Mouse (Mus musculus): ENCODE measurements around the gene Rbpms2.

Gene Rbpms2

DNA sequence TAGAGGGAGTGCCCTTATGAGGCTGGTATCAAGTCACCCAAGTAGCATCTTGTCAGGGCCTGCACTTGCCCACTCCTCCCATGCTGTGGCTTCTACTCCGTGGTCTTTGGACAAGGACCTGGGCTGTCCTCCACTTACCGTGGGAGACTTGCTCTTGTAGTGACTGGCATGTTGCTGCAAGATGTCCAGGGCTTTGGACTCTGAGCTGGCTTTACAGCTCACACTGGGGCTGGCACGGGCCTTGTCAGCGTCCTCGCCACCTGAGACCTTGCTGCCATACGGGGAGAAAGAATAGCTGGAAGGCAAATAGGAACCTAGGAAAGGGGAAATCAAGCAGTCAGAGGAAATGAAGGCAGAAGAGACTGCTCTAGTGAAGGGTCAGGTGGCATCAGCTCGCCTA, 67.9 kb downstream of the Rbpms2 start:
- DNase-seq (ENCODE audit: low spot score) = no peak

DNA sequence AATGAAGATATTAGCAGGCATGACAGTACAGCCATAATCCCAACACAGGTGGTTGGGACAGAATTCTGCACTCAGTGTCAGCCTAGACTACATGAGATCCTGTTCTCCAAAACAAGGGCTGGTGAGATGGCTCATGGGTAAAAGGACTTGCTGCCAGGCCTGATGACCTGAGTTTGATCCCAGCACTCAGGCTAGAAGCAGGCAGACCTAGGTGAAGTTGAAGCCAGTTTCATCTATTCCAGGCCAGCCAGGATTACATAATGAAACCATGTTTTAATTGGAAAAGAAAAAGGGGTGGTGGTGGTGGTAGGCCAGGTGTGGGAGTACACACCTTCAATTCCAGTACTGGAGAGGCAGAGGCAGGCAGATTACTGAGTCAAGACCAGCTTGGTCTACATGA, 68.5 kb downstream of the Rbpms2 start:
- no peak for DNase-seq (ENCODE audit: low spot score)

DNA sequence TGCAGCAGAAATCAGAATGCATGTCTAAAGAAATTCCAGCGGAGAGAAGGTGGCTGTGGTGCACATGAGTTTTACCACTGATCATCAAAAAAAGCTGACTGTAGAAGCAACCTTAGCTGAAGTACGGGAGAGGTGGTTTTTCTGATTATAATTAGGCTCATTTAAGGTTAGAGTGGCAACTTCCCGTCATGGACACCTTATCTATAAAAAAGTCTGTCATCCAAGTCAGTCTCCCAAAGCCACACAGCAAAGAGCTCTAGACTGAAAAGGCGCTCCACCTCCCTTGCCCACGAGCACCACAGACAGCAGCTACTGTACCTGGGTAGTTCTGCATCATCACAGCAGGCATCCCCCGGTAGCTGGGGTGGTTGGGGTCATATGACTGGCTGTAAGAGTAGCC, 71.1 kb downstream of the Rbpms2 start:
- DNase-seq (ENCODE audit: low spot score) = no peak

DNA sequence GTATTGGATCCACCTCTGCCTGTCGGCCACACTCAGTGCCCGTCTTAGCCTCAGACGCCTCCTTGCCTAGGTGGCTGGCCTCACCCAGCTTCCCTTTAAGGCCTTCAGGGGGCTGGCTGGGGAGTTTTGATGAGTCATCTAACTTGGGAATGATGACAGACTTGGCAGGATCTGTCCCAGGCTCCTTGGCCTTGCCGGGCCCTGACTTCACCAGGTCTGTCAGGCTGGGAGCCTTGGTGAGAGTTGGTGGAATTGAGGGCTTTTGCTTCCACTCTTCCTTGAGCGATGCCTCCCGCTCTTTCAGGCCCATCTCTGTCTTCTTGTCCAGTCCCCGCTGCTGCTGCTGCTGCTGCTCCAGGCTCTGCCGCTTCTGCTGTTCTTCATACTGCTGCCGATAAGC, 72.8 kb downstream of the Rbpms2 start:
- DNase-seq (ENCODE audit: low spot score) = no peak

DNA sequence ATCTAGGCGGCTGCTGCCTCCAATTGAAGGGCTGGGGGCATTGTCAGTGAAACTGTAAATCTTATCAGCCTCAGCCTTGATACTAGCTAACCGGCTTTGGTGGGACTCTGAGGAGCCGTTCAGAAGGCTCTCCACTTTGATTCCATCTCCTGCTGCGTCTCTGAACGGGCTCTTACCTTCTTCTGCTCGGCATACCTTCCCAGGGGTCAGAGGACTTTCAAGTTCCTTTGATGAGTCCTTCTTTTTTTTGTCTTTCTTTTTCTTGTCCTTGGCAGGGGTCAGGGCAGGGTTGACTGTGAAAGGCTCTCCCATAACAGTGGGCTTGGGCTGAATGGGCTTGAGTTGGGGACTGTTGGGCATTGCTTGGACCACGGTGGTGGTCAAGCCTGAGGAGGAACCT, 73.8 kb downstream of the Rbpms2 start:
- DNase-seq (ENCODE audit: low spot score) = no peak

DNA sequence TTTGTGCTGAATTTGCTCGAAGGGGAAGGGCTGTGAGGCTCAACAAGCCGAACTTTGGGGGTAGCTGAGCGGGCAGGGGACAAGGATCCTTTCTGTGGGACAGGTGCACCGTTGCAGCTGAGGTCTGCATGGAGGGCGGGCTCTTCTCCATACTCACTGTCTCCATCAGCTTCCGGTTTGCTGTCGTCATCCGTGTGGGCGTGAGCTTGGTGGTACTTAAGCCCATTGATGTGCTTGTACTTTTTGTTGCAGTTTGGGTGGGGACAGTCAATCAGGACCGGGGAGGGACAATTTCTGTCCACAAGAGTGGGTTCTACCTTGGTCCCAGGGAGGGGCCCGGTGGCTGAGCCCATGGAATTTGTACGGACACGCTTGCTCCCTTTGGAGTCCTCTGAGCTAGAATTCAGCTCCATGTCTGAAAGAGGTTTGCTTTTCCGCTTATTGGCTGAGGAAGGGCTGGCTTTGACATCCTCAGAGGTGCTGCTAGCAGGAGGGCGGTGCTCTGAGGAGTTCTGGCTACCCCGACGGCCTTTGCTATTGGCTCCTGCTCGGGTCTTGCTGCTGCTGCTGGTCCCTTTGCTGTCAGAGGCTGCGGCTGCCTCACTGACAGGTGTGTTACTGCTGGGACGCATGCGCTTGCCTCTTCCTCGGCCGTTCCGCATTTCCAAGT, 74.6 kb downstream of the Rbpms2 start:
- no peak for DNase-seq (ENCODE audit: low spot score)

All from T-cell, adult 2 months (primary cell).